Mouse (Mus musculus) myocyte (in vitro differentiated cells): Measurements from ENCODE around the gene Snf8. TPM values are rescaled to one million over a fixed set of nuclear protein-coding genes. Genes with fewer than 3 reads are reported as not detected.

Experiments
- H3K27me3 ChIP-seq: one replicate; pipeline ENCODE4 v1.6.1; 2011; ENCODE audit not compliant: control insufficient read depth, insufficient read depth, insufficient read length
- H3K36me3 ChIP-seq: one replicate; pipeline ENCODE4 v1.6.1; 2011; ENCODE audit not compliant: control insufficient read depth, insufficient read depth
- H3K4me2 ChIP-seq: one replicate; pipeline ENCODE4 v1.6.1; 2011; ENCODE audit warnings: low read depth, control low read depth
- H3K4me3 ChIP-seq: one replicate; pipeline ENCODE4 v1.5.1; 2011; ENCODE audit warnings: mild to moderate bottlenecking, control low read depth, moderate library complexity
- H3K79me2 ChIP-seq: one replicate; pipeline ENCODE4 v1.6.1; 2011; ENCODE audit not compliant: control insufficient read depth, insufficient read depth
- H3ac ChIP-seq: one replicate; pipeline ENCODE4 v1.6.1; 2011; ENCODE audit not compliant: control insufficient read depth, insufficient read length
- CEBPB ChIP-seq: IDR thresholded peaks from 2 replicates; pipeline ENCODE4 v1.6.1; 2011; ENCODE audit warnings: mild to moderate bottlenecking, moderate library complexity; ENCODE audit not compliant: poor library complexity, insufficient read depth, severe bottlenecking
- E2F4 ChIP-seq: IDR thresholded peaks from one replicate; pipeline ENCODE4 v1.6.1; 2011; ENCODE audit warnings: mild to moderate bottlenecking, control low read depth, moderate library complexity; ENCODE audit not compliant: insufficient read depth
- MAX ChIP-seq: IDR thresholded peaks from one replicate; pipeline ENCODE4 v1.6.1; 2011; ENCODE audit warnings: low read depth, mild to moderate bottlenecking, control low read depth
- MYOD1 ChIP-seq, 3 experiments: IDR thresholded peaks; one replicate each; pipeline ENCODE4 v1.6.1; 2011; ENCODE audit warnings: control low read depth in 2 of 3, low read depth in 2 of 3, mild to moderate bottlenecking in 2 of 3, moderate library complexity in 1 of 3; ENCODE audit not compliant: insufficient read length in 2 of 3, control insufficient read depth in 1 of 3
- MYOG ChIP-seq, 3 experiments: IDR thresholded peaks; one replicate each; pipeline ENCODE4 v1.6.1; 2011; ENCODE audit warnings: control low read depth in 2 of 3, low read depth in 2 of 3, mild to moderate bottlenecking in 2 of 3; ENCODE audit not compliant: insufficient read length in 2 of 3, control insufficient read depth in 1 of 3, insufficient read depth in 1 of 3
- POLR2A ChIP-seq: IDR thresholded peaks from one replicate; pipeline ENCODE4 v1.6.1; 2011; ENCODE audit warnings: low read depth, mild to moderate bottlenecking, control low read depth, moderate library complexity; ENCODE audit not compliant: insufficient read length
- POLR2AphosphoS2 ChIP-seq: IDR thresholded peaks from one replicate; pipeline ENCODE4 v1.6.1; 2011; ENCODE audit warnings: low read depth, control low read depth; ENCODE audit not compliant: insufficient read length
- REST ChIP-seq: IDR thresholded peaks from one replicate; pipeline ENCODE4 v1.6.1; 2011; ENCODE audit warnings: mild to moderate bottlenecking, control low read depth, moderate library complexity; ENCODE audit not compliant: insufficient read depth, insufficient read length
- SRF ChIP-seq: IDR thresholded peaks from one replicate; pipeline ENCODE4 v1.6.1; 2011; ENCODE audit warnings: low read depth; ENCODE audit not compliant: control insufficient read depth, insufficient read length
- TCF12 ChIP-seq: IDR thresholded peaks from one replicate; pipeline ENCODE4 v1.6.1; 2011; ENCODE audit warnings: mild to moderate bottlenecking, control low read depth; ENCODE audit not compliant: poor library complexity, insufficient read depth, severe bottlenecking
- TCF3 ChIP-seq: IDR thresholded peaks from one replicate; pipeline ENCODE4 v1.6.1; 2011; ENCODE audit warnings: low read depth, control low read depth; ENCODE audit not compliant: insufficient read length
- USF1 ChIP-seq: IDR thresholded peaks from one replicate; pipeline ENCODE4 v1.6.1; 2011; ENCODE audit warnings: low read depth, mild to moderate bottlenecking, control low read depth, moderate library complexity
- polyA plus RNA-seq: library from polyadenylated mRNA; unstranded; fragments of >200 nt; fragmentation: generic; extraction: Trizol; gene quantifications from one replicate; pipeline ENCODE4 v1.2.1, GENCODE M21; 2012; ENCODE audit warnings: missing spikeins

Snf8 gene
- polyA plus RNA-seq, 1 experiment = 112 TPM

DNA sequence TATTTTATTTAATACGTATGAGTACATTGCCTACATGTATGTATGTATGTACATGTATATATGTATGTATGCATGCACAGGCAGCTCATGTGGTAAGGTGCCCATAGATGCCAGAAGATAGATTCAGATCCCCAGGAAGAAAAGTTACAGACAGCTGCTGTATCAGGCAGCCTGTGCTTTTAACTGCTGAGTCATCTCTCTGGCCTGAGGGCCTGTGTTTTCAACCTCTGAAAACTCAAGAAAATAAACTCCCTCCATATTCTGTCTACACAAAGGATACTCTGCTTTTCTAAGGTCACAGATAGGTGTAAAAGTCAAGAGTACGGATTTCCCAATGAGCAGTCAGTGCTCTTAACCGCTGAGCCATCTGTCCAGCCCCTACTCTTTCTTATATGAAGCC, 16.2 kb downstream of the Snf8 start:
- Histone ChIP-seq H3K36me3 (peaks cover 63% of the 10 kb centered on the region), H3K4me3 (no peak overlapping the region), H3K79me2 (peaks cover 3% of the 10 kb centered on the region), H3K4me2 (no peak overlapping the region), H3ac (no peak overlapping the region), H3K27me3 (no peaks in the 10 kb centered on the region)
- TF ChIP-seq POLR2AphosphoS2 = no peak
- TF ChIP-seq REST = no peak
- TF ChIP-seq USF1 = no peak

DNA sequence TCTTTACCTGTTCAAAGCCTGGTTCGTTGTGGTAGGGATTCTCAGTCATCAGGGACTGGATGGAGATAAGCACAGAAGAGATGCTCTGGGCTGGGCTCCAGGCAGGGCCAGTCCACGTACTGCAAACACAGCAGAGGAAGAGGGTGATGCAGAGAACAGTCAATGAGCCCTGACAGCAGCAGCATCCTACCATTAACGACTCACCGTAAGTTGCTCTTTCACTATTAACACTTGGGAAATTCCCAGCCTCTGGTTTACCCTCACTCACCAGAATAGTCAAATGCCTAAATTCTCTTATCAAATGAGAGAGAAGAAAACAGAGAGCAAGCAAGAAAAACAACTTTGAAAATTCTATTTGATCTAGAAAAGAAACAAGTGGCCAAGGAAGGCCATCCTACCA, 23.6 kb downstream of the Snf8 start:
- Histone ChIP-seq H3ac (no peak overlapping the region), H3K4me2 (no peak overlapping the region), H3K4me3 (no peak overlapping the region), H3K27me3 (no peaks in the 10 kb centered on the region), H3K79me2 (peaks cover 56% of the 10 kb centered on the region), H3K36me3 (peaks cover 49% of the 10 kb centered on the region)
- no peak for TF ChIP-seq CEBPB
- no peak for TF ChIP-seq SRF
- TF ChIP-seq USF1 = no peak
- TF ChIP-seq TCF12 = no peak
- TF ChIP-seq REST = no peak

DNA sequence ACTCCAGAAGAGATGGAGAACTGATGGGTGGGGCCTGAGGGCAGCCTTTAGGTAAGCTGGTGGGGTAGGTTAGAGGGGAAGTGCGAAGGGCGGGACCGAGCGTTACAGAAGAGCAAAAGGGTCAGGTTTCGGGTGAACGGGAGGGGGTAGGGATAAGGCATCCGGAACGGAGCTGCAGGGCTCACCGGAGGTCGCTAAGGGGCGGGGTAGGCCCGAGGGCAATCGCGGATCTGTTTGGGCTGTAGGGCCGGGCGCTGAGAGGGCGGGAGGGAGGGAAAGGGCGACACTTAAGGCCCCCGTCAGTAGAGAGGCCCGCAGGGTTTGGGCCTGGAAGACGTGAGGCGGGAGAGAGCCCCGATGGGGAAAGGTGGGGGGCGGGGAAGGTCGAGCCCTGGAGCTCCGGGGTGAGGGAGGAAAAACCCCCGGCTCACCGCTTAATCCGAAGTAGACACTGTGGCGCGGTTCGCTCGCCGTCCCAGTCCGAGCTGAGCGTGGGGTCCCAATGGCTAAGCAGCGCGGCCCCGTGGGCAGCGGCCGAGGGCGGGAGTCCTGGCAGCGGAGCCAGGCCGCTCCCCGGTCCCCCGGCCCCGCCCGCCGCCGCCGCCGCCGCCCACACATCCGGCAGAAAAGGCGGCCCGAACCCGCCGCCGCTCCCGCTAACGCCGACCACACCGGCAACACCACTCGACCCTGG, 30.0 kb downstream of the Snf8 start:
- H3K36me3 ChIP-seq = peaks cover 12% of the 10 kb centered on the region
- H3K27me3 ChIP-seq = no peaks in the 10 kb centered on the region
- peaks cover 48% of the 10 kb centered on the region for H3K79me2 ChIP-seq
- peak overlapping the region; percentile 88 for H3K4me2 ChIP-seq
- H3K4me3 ChIP-seq = peak overlapping the region; percentile 88
- no peak for TF ChIP-seq TCF3
- no peak for TF ChIP-seq REST
- TF ChIP-seq CEBPB = no peak
- TF ChIP-seq MAX = no peak
- TF ChIP-seq SRF = no peak
- TF ChIP-seq MYOG (IDR thresholded peaks at IDR 0.05; ENCODE audit: control insufficient read depth in 1 of 3, insufficient read depth in 1 of 3, insufficient read length in 2 of 3, low read depth in 2 of 3) = no peak
- TF ChIP-seq USF1 = no peak
- TF ChIP-seq POLR2AphosphoS2 = no peak
- TF ChIP-seq MYOD1 (IDR thresholded peaks at IDR 0.05; ENCODE audit: control insufficient read depth in 1 of 3, insufficient read length in 2 of 3, low read depth in 2 of 3) = no peak
- TF ChIP-seq E2F4 = no peak
- TF ChIP-seq POLR2A = no peak
- TF ChIP-seq TCF12 = no peak
- peak overlapping the region; percentile 93 for H3ac ChIP-seq

DNA sequence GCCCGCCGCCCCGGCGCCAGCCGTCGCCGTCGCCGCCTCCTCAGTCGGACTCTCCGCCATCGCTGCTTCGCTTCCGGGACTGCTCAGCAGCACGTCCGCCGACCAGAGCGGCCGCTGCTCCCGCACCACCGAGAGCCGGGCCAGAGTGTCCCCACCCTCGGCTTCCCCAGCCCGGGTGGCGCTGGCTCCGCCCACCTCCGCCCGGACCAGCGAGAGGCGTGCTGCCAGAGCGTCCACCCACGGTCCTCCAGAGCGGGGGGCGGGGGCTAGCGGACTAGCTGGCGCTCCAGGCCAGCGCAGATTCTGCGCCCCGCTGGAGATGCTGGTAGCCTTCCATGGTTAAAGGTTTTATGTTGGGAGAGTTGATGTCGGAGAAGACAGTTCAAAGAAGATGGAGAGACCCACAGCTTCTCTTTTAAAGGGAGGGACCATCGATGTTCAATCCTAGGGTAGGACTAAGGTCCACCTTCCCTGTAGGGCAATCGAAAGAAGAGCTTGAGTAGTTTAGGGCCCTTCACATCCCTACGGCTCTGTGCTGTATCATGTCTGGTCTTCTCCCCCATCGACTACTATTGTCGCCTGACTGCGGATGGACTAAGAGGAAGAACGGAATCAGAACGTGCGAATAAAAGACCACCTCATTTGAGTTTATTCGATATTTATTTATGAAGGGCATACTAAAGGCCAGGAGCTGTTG, 30.7 kb downstream of the Snf8 start, which contains the start of gene Ube2z:
Gene Ube2z (minus strand): TSS at position 174 of the 697 bp plus-strand sequence.
- Histone ChIP-seq H3K27me3 (no peaks in the 10 kb centered on the region), H3ac (peak within 1 kb of the TSS; percentile 93), H3K4me2 (peak within 1 kb of the TSS; percentile 88), H3K36me3 (peaks cover 9% of the 10 kb centered on the region), H3K79me2 (peaks cover 41% of the 10 kb centered on the region), H3K4me3 (peak within 1 kb of the TSS; percentile 88)
- peak in 2 of 3 experiments; percentile 8 to 59 for TF ChIP-seq MYOG (IDR thresholded peaks at IDR 0.05; ENCODE audit: control insufficient read depth in 1 of 3, insufficient read depth in 1 of 3, insufficient read length in 2 of 3, low read depth in 2 of 3)
- TF ChIP-seq MYOD1 (IDR thresholded peaks at IDR 0.05; ENCODE audit: control insufficient read depth in 1 of 3, insufficient read length in 2 of 3, low read depth in 2 of 3) = no peak
- TF ChIP-seq MAX = no peak
- TF ChIP-seq POLR2A = peak; percentile 96
- TF ChIP-seq POLR2AphosphoS2 = peak; percentile 92

DNA sequence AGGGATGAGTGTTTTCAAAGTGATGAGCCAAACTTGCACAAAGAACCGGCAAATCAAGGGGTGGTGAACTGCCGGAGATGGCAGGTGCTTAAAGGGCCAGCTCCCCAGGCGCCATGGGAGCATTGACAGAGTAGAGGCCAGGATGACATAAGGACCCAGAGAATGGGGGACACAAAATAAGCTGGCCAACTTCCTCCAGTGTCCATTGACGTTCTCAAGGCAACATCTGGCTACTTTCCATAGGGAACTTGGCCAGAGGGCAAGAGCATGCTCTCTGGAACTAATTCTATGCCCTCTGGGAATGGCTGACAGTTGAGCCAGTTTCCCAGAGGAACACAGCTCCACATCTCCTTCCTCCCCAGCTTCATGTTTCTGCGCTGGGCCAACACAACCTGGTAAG, 33.5 kb downstream of the Snf8 start:
- H3K27me3 ChIP-seq = no peaks in the 10 kb centered on the region
- H3ac ChIP-seq = no peak overlapping the region
- H3K4me2 ChIP-seq = no peak overlapping the region
- TF ChIP-seq E2F4 (no peak), TCF12 (no peak), REST (no peak), TCF3 (no peak), MYOG (IDR thresholded peaks at IDR 0.05; ENCODE audit: control insufficient read depth in 1 of 3, insufficient read depth in 1 of 3, insufficient read length in 2 of 3, low read depth in 2 of 3) (no peak), POLR2AphosphoS2 (peak; percentile 38)
- H3K36me3 ChIP-seq = peaks cover 7% of the 10 kb centered on the region
- H3K4me3 ChIP-seq = no peak overlapping the region
- peaks cover 14% of the 10 kb centered on the region for H3K79me2 ChIP-seq
